Mouse (Mus musculus) brain, embryonic 14.5 days (tissue): Measurements from ENCODE around the gene Tmbim6.

Experiments
- CTCF ChIP-seq: fragments of 200-500 bp; IDR thresholded peaks from 2 replicates; pipeline ENCODE4 v1.5.1; 2012; ENCODE audit warnings: inconsistent platforms, mild to moderate bottlenecking, moderate library complexity, borderline replicate concordance; ENCODE audit not compliant: insufficient read depth, insufficient read length; ENCODE audit errors: extremely low read depth
- POLR2A ChIP-seq: fragments of 200-500 bp; IDR thresholded peaks from 2 replicates; pipeline ENCODE4 v1.6.1; 2012; ENCODE audit warnings: mild to moderate bottlenecking, inconsistent platforms, borderline replicate concordance; ENCODE audit not compliant: poor library complexity, insufficient read depth, insufficient read length, severe bottlenecking; ENCODE audit errors: extremely low read depth

DNA sequence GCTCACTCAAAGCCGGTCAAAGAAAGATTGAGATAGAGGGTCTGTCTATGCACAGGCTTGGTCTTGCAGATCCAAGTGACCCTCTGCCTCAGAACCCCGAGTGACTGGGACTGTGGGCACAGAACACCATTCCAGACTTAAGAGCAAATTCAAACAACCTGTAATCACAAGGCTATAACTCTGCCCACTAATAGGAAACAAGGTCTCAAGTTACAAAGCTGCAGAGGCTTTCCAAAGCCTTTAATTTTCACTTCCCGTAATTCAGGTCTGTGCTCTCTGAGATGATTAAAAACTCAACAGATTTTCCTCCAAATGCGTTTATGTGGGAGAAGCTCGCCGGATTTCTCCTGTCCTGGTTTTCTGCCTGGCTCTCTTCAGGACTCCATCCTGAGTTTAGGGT is 8.6 kb upstream of the Tmbim6 start:
- TF ChIP-seq CTCF (no peak), POLR2A (no peak)
